Mouse (Mus musculus) monocyte, adult 2 months (primary cell): ENCODE measurements at regions not wholly inside any gene's neighbourhood (a gene's known extent, or its start where the extent isn't known, plus 50 kb on each side); places are given as distances from the start of the nearest gene placed in this dataset.

Source experiments
- DNase-seq, 2 experiments: peaks; one replicate each; pipeline ENCODE4 v3.0.0; 2022; ENCODE audit warnings: low spot score in 2 of 2, low read depth in 1 of 2

GRCm38 (mm10) chr10:16994526-16994925, 728.5 kb upstream of the Cited2 start:
- no peak for DNase-seq

GRCm38 (mm10) chr10:16995010-16995409, 728.0 kb upstream of the Cited2 start:
- DNase-seq: no peak

DNA sequence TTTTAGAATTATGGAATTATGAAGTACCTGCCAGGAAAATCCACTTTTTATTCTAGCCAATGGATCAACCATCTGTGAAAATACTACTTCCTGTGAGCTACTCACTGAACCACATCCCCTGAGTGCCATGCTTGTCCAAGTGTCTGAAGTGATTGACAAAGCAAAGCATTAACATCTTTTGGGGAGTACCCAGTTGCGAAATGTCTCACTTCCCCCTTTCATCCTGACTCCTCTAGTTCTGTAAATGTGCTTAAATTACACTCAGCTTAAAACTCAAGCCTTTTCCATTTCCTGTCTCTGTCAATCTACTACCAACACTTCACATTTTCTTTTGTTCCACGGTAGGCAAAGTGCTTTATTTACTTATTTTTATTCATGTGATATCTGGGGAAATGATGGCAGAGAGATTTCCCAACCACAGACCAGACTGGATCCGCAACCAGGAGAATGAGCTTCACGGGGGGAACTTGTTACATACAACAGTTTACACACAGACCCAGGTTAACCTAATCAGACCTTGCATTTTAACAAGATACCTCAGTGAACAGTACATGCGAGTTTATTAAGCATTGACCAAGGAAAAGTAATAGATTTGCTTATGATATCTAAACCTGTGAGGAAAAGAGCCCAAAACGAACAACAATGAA, 726.1 kb upstream of the Cited2 start:
- DNase-seq: peak; percentile 60 to 72

DNA sequence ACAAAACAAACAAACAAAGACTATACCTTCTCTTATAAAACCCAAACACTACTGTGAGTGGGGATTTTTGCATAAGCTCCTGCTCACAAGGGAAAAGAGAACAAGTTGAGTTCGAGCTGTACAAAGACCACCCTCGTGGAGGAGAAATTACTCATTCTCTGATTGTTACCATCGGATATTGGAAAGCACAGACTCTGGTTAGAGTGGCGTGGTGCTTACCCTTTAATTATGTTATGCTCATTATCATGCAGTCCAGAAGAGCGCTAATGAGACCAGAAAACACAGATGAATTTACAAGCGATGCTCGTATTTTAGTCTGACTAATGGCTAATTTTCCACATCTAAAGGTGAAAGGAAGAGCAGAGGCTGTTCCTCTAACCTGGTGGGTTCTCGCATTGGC, 721.7 kb upstream of the Cited2 start:
- DNase-seq: no peak

- no peak for DNase-seq
Measured at GRCm38 (mm10) chr10:17003123-17003849, 719.7 kb upstream of the Cited2 start.

GRCm38 (mm10) chr10:17008683-17009082, 714.3 kb upstream of the Cited2 start:
- no peak for DNase-seq

DNA sequence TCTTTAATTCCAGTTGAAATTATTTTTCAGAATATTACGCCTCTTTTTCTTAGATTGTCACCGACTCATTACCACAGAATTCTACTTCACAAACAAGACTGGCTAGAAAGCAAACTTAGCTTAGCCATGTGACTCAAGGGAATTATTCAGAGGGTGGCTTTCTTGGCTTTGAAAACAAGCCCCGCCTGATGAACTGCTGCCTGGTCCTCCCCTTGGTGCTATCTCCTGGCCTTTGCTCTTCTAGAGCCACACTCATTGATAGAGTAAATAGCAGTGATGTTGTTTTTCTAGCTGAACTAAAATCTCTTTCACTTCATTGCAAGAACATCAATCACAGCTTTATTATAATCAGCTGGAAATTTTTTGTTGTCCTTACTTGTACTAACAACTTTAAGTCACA, 713.0 kb upstream of the Cited2 start:
- DNase-seq: no peak

DNA sequence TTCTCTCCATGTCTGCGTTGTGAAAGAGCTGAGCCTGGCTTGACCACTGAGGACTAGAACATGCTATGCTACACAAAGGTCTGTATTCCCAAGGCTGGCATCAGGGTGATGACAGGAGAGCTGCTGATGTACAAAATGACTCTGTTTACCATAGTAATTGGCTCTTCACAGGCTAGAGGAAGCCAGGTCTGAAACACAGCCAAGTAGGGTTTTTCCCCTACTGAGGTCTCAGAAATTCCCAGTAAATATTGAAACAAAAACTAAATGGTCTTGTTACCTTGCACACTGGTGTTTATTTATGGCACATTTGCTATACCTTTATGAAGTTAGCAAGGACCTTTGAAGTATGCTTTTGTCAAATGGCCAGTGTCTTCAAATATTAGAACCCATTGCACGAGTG, 711.1 kb upstream of the Cited2 start:
- DNase-seq: no peak

- DNase-seq: no peak
Measured at GRCm38 (mm10) chr10:17012541-17012975, 710.5 kb upstream of the Cited2 start.

DNA sequence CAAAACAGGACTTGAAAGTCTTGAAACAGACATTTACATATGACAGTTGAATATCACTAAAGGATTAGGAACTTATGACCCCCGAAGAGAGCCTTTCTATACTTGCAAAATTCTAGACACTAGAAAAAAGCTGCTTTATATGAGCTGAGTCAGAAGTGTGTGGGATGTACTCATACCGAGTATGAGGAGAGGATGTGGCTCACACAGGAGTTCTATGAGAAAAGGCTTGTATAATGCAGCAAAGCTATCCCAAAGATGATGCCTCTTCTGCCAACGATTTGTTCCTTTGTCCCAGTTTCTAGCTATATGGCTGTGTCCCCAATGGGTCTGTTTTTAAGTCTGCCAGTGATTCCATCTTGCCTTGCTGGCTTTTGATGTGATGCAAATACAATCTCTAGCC, 708.2 kb upstream of the Cited2 start:
- DNase-seq: no peak

DNA sequence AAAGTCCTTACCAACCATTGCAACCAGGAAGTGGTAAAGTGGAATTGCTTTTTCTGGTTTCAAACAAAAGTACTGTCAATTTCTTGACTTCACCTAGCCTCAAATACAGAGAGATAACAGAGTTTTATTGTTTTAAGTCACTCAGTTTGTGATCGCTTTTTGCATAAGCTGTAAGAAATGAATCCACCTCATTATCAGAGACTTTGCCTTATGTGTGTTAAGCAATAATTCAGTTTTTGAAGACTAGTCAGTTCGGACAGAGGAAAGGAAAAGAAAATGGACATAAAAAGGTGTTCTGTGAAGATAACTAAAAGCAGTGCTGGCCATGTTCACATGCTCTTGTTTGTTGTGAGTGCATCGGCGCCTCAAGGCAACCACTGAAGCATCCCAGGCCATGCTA, 706.2 kb upstream of the Cited2 start:
- DNase-seq: no peak

GRCm38 (mm10) chr10:17022216-17023158, 700.5 kb upstream of the Cited2 start:
- DNase-seq: no peak

DNA sequence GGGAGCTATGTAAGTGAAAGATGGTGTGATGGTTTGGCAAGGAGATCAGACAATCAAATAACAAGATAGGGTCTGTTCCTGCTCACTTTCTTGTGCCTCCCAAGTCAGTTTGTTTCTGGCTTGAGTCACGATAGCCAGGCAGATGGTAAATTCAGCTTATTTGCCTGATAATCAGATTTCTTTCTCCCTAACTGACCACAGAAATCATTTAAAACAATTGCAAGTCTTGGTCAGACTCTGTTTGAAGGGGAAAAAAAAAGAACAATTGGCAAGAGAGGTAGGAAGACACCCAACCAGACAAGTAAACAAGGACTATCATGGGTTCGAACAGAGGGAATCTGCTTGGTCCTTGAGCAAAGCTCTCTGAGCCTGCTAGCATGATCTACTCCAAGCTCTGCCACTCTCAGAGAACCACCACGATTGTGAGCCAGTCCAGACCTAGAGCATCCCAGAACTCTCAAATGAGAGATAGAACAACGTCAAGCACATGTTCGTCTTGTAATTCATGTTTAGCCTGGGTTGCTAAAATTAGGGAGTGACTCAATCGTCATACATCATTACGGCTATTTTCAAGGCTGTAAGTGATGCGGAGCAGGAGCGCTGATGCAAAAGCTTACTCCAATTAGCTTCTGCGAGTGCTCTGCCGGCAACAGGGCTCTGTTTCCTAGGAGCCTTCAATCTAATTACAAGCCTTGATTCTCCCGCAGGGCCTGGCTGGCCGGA, 699.3 kb upstream of the Cited2 start:
- DNase-seq: no peak

GRCm38 (mm10) chr10:17024294-17024665, 698.7 kb upstream of the Cited2 start:
- no peak for DNase-seq

GRCm38 (mm10) chr10:17034892-17035775, 687.9 kb upstream of the Cited2 start:
- DNase-seq: no peak

DNA sequence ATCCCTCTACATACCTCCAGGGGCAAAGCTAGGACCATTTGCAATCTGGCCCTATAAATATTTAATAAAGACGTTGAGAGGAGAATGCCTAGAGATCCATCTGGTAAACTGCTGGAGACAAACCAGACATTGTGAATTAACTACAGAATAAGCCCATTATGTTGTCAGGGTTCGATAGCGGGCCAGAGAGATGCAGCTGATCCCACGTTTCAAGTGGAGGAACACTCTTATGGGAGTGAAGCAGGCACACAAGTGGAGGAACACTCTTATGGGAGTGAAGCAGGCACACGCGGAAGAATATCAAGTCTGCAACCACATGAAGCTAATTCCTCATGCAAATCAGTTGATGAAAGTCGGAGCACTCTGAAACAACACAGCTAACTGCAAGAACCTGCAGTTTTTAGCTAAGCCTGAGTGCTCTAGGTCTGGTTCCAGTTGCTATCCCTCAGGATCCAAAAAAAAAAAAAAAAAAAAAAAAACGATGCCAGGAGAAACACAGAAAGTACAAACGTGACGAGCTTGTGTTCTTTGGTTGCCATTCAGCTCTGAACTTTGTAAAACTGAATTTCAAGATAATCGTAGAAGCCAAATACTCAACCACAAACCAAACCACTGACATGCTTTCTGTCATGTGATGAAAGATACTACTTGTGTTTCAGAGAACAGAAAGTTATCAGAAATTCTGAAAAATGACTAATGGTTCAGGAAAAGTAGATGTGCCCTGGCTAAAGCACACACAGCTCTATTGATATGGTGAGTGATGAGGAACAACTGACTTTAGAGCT, 684.6 kb upstream of the Cited2 start:
- no peak for DNase-seq

GRCm38 (mm10) chr10:17042090-17042489, 680.9 kb upstream of the Cited2 start:
- DNase-seq: no peak

- no peak for DNase-seq
Measured at GRCm38 (mm10) chr10:17042973-17043372, 680.0 kb upstream of the Cited2 start.

GRCm38 (mm10) chr10:17046765-17047164, 676.3 kb upstream of the Cited2 start:
- no peak for DNase-seq
